Mouse (Mus musculus) activated CD4-positive, CD25-positive, alpha-beta regulatory T cell, adult 4 months (primary cell): Measurements from ENCODE around the gene Pkp4. TPM values are rescaled to one million over a fixed set of nuclear protein-coding genes. Genes with fewer than 3 reads are reported as not detected.

Experiments used
- ATAC-seq: one replicate; pipeline ENCODE4 v1.8.0; 2017
- polyA plus RNA-seq, 2 experiments: library from polyadenylated mRNA; unstranded; fragments of 100-300 nt; shearing (Covaris generic); gene quantifications; one replicate each; pipeline ENCODE4 v1.2.1; 2017

Pkp4 gene
- polyA plus RNA-seq, 2 experiments from 2014 or later = 9.4 to 12.0 TPM

GRCm38 (mm10) chr2:59272713-59273112 lies 112.1 kb downstream of the Pkp4 start:
- ATAC-seq = no peak

DNA sequence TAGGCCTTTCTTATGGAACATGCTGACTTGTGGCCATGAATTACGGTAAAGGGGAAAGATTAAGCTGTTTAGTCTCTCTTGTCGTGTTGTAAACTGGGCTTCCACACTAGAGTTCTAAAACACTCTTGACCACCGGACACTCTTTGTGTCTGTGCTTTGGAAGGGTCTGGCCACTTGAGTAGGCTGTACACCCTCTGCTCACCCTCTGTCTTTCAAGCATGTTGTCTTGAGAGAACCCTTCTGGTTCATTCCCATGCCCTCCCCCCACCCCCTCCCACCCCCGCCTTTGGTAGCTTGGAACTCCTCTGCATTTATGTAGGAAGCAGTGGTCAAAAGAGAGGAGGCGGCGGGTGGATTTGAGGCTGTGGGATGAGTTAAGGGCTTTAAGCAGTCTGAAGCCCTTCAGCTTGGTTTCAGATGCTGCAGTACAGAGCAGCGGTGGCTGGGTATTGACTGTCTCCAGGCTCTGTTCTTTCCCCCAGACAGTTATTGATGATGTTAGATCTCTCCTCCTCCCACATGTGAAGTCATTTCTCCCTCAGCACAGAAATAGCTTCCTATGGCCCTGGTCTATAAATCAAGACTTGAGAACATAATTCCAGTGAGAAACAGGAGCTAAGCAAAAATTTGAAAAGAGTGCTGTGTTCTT lies 120.4 kb downstream of the Pkp4 start:
- ATAC-seq = no peak

DNA sequence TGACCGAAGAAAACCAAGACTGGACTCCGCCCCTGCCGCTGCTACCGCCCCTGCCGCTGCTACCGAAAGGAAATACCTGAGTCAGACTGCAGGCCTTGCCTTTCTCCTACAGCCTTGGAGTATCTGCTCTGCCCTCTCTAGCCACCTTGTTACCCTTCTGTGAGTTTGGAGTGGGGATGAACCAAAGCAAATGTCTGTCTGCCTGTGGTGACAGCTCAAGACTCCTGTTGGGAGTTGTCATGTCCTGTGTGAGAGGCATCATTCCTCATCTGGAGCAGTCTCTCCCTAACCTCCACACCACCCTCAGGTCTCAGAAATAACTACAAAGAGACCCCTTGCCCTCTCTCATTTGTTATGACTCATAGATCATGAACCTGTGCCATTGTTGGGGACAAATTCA lies 122.3 kb downstream of the Pkp4 start:
- ATAC-seq = no peak

DNA sequence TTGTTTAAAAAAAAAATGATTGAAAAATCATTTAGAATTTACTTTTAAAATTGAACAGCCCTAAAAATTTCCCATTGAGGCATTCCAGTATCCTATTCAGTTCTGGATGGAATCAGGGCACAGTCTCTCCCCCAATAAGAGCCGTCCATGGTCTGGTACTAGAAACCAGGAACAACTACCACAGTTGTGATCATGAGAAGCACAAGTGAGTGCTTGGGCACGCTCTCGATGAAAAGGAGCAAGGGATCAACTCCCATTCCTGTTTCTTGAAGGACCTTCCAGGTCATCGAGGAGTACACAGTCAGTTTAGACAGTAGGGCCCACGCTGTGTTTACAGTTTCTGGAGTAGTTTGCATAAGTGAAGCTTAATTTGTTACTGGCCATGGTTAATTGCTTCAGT lies 123.6 kb downstream of the Pkp4 start:
- no peak for ATAC-seq

GRCm38 (mm10) chr2:59284734-59285490 lies 124.3 kb downstream of the Pkp4 start:
- ATAC-seq = no peak

DNA sequence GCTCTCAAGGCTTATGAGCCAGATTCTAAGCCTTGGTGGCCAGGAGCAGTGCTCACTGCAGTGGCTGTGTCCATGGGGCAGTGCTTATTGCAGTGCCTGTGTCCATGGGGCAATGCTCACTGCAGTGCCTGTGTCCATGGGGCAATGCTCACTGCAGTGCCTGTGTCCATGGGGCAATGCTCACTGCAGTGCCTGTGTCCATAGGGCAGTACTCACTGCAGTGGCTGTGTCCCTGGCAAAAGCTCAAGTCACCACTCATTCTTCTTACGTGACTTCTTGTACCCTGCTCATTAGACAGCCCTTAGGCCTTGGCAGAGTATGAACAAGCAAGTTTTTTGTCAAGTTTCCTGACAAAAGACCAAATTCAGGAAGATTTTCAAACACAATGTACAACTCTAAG lies 124.9 kb downstream of the Pkp4 start:
- no peak for ATAC-seq

DNA sequence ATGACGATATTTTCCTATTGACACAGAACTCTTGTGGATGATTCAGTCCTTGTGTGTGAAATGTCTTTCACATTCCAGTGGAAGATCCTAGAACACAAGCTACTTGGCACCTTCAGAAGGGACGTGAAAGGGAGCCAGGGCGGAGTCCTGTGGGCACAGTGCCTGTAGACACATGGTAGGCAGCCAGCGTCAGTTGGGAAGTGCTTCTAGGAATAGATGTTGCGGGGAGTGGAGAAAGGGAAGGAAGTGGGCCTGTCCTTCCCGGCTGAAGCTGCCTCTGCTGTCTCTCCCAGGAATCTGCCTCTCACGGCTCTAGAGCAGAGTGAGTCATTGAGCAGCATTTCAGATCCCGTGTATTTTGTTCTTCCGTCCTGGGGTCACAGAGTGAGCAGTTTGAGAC lies 125.6 kb downstream of the Pkp4 start:
- ATAC-seq = no peak

DNA sequence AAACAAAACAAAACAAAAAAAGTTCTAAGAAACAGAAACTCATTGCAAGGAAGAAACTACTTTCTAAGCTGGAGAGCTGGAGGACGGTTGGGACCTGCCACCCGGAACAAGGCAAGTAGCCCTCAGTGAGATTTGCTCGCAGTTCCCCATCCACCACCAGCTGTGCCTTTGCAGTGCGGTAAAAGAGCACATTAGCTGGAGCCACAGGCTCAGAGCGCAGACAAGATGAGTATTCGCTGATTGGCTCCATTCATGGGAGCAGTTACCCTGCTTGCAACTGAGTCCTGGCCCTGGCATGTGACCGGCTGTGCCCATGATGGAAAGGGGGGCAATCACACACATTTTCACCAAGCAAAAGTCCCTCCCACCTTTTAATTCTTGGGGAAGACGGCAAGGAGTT lies 127.0 kb downstream of the Pkp4 start:
- no peak for ATAC-seq

DNA sequence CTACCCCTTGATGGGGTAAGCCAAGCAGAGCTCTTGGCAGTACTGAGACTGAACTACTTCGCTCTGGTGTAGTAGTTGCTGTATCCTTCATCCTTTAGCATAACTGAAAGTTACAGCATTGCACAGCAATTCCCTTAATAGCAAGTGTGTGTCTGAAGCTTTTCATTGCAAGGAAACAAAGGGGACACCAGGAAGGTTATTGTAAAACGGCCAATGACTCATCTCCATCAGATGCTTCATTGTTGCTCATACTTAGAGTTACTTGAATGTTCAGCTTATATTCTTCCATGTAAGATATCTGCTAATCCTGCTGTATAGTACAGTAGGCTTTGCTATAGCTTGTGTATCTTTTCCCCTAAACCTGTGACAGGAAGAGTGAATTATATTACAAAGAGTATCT lies 128.8 kb downstream of the Pkp4 start:
- no peak for ATAC-seq

- ATAC-seq = no peak
These were observed 129.7 kb downstream of the Pkp4 start for GRCm38 (mm10) chr2:59290391-59290790.

DNA sequence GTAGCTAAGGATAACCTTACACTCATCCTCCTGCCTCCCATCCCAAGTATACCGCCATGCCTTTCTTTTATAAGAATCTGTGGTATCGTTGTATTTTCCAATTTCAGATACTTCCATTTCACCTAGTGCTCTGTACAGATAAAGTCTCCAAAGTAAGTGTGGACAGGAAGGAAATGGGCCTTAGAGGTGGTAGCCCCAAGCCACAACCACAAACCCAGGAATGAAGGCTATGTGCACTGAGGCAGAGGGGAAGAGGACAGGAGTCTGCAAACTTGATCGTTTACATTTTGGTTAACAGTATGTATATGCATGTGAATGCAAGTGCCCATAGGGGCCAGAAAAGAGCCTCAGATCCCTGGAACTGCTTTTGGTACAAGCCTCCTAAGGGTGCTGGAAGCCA lies 139.2 kb downstream of the Pkp4 start:
- no peak for ATAC-seq

GRCm38 (mm10) chr2:59301671-59302070 lies 141.0 kb downstream of the Pkp4 start:
- ATAC-seq = no peak

DNA sequence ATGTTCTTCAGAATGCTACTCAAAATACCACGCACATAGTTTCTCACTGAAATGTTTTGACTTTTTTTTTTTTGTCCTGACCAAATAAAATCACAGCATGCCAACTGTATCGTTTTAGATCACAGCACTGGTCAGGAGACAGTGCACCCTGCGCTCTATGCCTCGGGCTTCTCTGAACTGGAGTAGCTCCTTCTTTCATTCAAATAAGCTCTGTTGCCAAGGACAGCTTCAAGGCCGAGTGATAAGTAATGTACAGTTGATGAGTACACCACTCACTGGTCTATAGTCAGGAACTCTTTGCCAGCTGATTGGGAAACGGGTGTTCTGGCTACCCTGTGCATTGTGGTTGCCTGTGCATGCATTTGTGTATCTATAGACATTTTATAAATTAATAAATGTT lies 141.8 kb downstream of the Pkp4 start:
- ATAC-seq = no peak

DNA sequence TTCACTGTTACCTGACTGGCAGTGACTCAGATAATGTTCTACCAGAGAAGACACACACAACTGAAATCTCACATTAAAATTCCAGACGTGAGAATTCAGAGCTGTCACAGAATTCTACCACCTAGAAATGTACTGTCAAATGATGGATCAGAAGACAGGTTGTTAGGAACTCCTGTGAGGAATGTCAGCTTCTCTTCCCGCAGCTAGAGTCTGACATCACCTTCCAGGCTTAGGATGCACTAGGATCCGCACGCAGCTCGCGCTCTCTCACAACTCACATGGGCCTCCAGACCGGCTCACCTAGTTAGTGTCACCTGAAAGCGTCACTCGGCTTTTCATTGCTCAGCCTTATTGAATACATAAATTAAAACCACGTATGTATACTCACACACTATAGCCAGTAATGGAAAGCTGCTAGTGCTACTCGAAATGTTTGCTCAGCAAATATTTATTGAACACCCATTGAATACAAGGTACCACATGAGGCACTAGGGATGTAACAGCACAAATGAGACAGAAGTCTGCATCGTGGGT lies 142.9 kb downstream of the Pkp4 start:
- no peak for ATAC-seq

DNA sequence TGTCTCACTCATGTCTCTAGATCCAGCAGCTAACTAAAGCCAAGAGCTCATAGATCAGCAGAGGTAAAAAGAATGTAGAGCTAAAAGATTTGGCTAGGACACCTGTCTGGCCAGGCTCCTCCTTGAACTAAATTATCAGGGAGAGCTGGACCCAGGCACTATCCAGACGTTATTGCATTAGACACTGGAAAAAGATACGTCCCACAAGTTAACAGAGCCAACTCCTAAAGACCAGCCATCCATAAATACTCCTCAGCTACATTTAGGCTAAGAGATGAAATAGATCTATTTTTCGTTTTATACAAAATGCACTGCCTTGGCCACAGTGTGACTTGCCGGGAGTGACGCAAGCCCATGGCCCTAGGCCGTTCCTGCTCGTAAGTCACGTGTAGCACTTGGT lies 146.7 kb downstream of the Pkp4 start:
- no peak for ATAC-seq

GRCm38 (mm10) chr2:59308055-59308454 lies 147.4 kb downstream of the Pkp4 start:
- ATAC-seq = no peak

DNA sequence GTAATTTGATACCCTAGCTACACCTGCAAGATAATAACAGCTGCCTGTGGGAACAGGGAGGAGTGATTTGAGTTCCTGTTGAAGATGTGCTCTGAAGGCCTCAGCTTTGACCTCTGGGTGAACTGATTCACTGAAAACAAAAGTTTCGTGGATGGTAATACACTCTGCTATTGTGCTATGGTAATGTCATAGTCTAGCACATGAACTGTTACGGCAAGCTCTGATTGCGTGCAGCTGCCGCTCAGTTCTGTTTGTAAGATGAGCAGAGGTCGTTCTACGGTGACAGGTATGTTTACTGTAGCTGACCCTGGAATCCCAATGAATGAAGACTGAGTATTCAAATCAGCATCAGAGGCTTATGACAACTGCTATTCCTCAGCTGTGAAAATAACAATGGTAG lies 152.6 kb downstream of the Pkp4 start:
- ATAC-seq = no peak

GRCm38 (mm10) chr2:59318631-59319030 lies 158.0 kb downstream of the Pkp4 start:
- ATAC-seq = no peak

GRCm38 (mm10) chr2:59327946-59328345 lies 167.3 kb downstream of the Pkp4 start:
- ATAC-seq = no peak

DNA sequence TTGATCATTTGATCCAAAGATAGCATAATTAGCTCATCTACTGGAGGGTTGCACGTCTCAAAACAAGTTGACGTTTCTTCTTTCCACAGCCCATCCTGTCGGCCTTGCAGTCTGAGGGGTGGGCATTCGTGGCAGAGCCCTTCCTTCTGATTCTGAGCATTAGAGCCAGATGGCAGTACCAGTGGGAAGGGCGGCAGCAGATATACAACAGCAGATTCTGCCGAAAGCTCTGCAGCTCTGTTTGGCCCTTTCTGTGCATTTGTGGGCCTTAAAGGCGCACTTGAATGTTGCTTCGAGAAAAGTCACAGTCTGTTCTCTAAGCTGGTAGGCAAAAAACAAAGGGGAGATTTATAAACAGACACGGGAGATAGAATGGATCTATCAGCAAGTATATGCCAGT lies 170.4 kb downstream of the Pkp4 start:
- ATAC-seq = no peak

DNA sequence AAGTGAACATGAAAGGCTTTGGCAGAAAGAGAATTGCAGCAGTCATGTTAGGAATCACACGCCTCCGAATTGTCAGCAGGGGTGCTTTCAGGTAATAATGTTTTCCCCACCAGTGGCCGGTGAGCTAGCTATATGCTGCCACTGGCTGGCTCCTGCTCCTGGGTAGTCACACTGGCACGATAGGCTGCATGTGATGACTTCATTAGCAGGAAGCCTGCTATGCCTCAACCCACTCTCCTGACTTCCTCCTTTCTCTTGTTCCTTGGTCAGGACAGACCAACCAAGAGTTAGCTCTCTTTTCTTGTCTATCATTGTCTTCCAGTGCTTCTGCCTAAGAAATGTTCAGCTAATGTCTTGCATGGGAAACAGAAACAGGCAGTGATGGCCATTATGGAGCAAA lies 171.9 kb downstream of the Pkp4 start:
- no peak for ATAC-seq

- peak; percentile 76 for ATAC-seq
These were observed 177.9 kb downstream of the Pkp4 start for GRCm38 (mm10) chr2:59338501-59338900.

- no peak for ATAC-seq
These were observed 178.3 kb downstream of the Pkp4 start for GRCm38 (mm10) chr2:59338926-59339325.
